Mouse (Mus musculus): ENCODE results near the gene Wt1. TPM values are rescaled to one million over a fixed set of nuclear protein-coding genes. Genes with fewer than 3 reads are reported as not detected.

Gene Wt1
- polyA plus RNA-seq, 1 experiment = 1.4 TPM

- no peak overlapping the region for H3K4me3 ChIP-seq (replicated peaks; ENCODE audit: control insufficient read depth, low read depth, low read length)
- H3K4me1 ChIP-seq (ENCODE audit: control insufficient read depth, insufficient read depth, low read length) = no peaks in the 10 kb centered on the region
- 82% methylated on average over 5 of the region's 5 CpGs for WGBS
Observed at GRCm38 (mm10) chr2:105090991-105091390, 35.3 kb upstream of the Wt1 start.

GRCm38 (mm10) chr2:105091718-105092117 is 34.6 kb upstream of the Wt1 start, which contains the start of gene Gm11060:
Gene Gm11060 (plus strand): TSS chr2:105092018.
- Histone ChIP-seq H3K27ac (ENCODE audit: control insufficient read depth, insufficient read depth, low read depth, low read length, poor library complexity) (no peak within 1 kb of the TSS), H3K4me3 (replicated peaks; ENCODE audit: control insufficient read depth, low read depth, low read length) (no peak within 1 kb of the TSS), H3K4me1 (ENCODE audit: control insufficient read depth, insufficient read depth, low read length) (no peaks in the 10 kb centered on the region)
- 67% methylated on average over 2 of the region's 2 CpGs for WGBS
- TF ChIP-seq CTCF (IDR thresholded peaks at IDR 0.05; ENCODE audit: control insufficient read depth, insufficient read depth, low read length) (no peak), POLR2A (IDR thresholded peaks at IDR 0.05; ENCODE audit: borderline replicate concordance, control insufficient read depth, low read depth, low read length) (no peak)

More at GRCm38 (mm10) chr2:105090991-105091390, 35.3 kb upstream of the Wt1 start:
- no peak overlapping the region for H3K27ac ChIP-seq (ENCODE audit: control insufficient read depth, insufficient read depth, low read depth, low read length, poor library complexity)
- no peak for TF ChIP-seq CTCF (IDR thresholded peaks at IDR 0.05; ENCODE audit: control insufficient read depth, insufficient read depth, low read length)
- TF ChIP-seq POLR2A (IDR thresholded peaks at IDR 0.05; ENCODE audit: borderline replicate concordance, control insufficient read depth, low read depth, low read length) = no peak

- Histone ChIP-seq H3K4me3 (replicated peaks; ENCODE audit: control insufficient read depth, low read depth, low read length) (no peak overlapping the region), H3K4me1 (ENCODE audit: control insufficient read depth, insufficient read depth, low read length) (no peaks in the 10 kb centered on the region), H3K27ac (ENCODE audit: control insufficient read depth, insufficient read depth, low read depth, low read length, poor library complexity) (no peak overlapping the region)
- TF ChIP-seq CTCF (IDR thresholded peaks at IDR 0.05; ENCODE audit: control insufficient read depth, insufficient read depth, low read length) = no peak
- TF ChIP-seq POLR2A (IDR thresholded peaks at IDR 0.05; ENCODE audit: borderline replicate concordance, control insufficient read depth, low read depth, low read length) = no peak
- WGBS = 86% methylated on average over 22 of the region's 22 CpGs
Observed at GRCm38 (mm10) chr2:105097294-105097953, 28.9 kb upstream of the Wt1 start.

DNA sequence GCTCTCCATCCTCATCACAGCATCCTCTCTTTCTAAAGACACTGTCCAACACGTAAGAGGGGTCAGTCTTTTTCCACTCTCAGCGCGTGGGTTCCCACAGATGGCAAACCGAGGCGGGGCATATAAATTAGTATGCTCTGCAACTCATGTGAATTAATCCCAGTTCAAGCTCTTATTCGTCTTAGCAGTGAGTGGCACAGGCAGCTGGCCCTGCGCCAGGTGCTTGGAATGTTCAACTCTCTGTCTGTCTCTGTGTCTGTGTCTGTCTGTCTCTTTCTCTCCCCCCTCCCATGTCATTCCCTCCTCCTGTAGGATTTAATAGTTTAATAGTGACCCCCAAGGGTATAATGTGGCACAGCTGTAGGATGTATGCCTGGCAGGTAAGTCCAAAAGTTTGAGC is 26.9 kb upstream of the Wt1 start:
- no peaks in the 10 kb centered on the region for H3K4me1 ChIP-seq (ENCODE audit: control insufficient read depth, insufficient read depth, low read length)
- 77% methylated on average over 7 of the region's 7 CpGs for WGBS
- TF ChIP-seq CTCF (IDR thresholded peaks at IDR 0.05; ENCODE audit: control insufficient read depth, insufficient read depth, low read length) (no peak), POLR2A (IDR thresholded peaks at IDR 0.05; ENCODE audit: borderline replicate concordance, control insufficient read depth, low read depth, low read length) (no peak)

DNA sequence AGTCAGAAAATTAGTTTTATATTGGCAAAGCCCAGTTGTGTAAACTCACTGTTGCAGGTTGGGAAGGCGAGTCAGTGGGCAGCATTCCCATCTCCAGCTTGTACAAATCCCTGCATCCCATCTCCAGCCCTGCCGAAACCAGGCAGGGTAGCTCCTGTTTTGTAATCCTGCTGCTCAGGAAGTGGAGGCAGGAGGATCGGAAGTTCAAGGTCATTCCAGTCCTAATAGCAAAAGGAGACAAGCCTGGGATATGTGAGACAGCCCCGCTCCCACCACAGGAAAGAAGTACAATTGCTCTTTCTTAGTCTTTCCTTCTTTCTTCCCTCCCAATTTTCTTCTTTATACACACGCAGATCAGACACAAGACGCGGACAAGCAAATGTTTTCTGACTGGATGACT is 25.8 kb upstream of the Wt1 start:
- H3K27ac ChIP-seq (ENCODE audit: control insufficient read depth, insufficient read depth, low read depth, low read length, poor library complexity) = no peak overlapping the region
- WGBS = 63% methylated on average over 7 of the region's 7 CpGs
- H3K4me3 ChIP-seq (replicated peaks; ENCODE audit: control insufficient read depth, low read depth, low read length) = no peak overlapping the region
- no peak for TF ChIP-seq CTCF (IDR thresholded peaks at IDR 0.05; ENCODE audit: control insufficient read depth, insufficient read depth, low read length)
- no peak for TF ChIP-seq POLR2A (IDR thresholded peaks at IDR 0.05; ENCODE audit: borderline replicate concordance, control insufficient read depth, low read depth, low read length)
- no peaks in the 10 kb centered on the region for H3K4me1 ChIP-seq (ENCODE audit: control insufficient read depth, insufficient read depth, low read length)

More for the DNA sequence above, 26.9 kb upstream of the Wt1 start:
- Histone ChIP-seq H3K4me3 (replicated peaks; ENCODE audit: control insufficient read depth, low read depth, low read length) (no peak overlapping the region), H3K27ac (ENCODE audit: control insufficient read depth, insufficient read depth, low read depth, low read length, poor library complexity) (no peak overlapping the region)

GRCm38 (mm10) chr2:105108703-105109158 is 17.6 kb upstream of the Wt1 start:
- Histone ChIP-seq H3K4me1 (ENCODE audit: control insufficient read depth, insufficient read depth, low read length) (no peaks in the 10 kb centered on the region), H3K27ac (ENCODE audit: control insufficient read depth, insufficient read depth, low read depth, low read length, poor library complexity) (no peak overlapping the region), H3K4me3 (replicated peaks; ENCODE audit: control insufficient read depth, low read depth, low read length) (no peak overlapping the region)
- TF ChIP-seq POLR2A (IDR thresholded peaks at IDR 0.05; ENCODE audit: borderline replicate concordance, control insufficient read depth, low read depth, low read length) = no peak
- TF ChIP-seq CTCF (IDR thresholded peaks at IDR 0.05; ENCODE audit: control insufficient read depth, insufficient read depth, low read length) = no peak
- WGBS = 46% methylated on average over 6 of the region's 6 CpGs

- no peak for TF ChIP-seq CTCF (IDR thresholded peaks at IDR 0.05; ENCODE audit: control insufficient read depth, insufficient read depth, low read length)
- no peak for TF ChIP-seq POLR2A (IDR thresholded peaks at IDR 0.05; ENCODE audit: borderline replicate concordance, control insufficient read depth, low read depth, low read length)
- no peak overlapping the region for H3K4me3 ChIP-seq (replicated peaks; ENCODE audit: control insufficient read depth, low read depth, low read length)
- H3K4me1 ChIP-seq (ENCODE audit: control insufficient read depth, insufficient read depth, low read length) = no peaks in the 10 kb centered on the region
- WGBS = 21% methylated on average over 9 of the region's 9 CpGs
- no peak overlapping the region for H3K27ac ChIP-seq (ENCODE audit: control insufficient read depth, insufficient read depth, low read depth, low read length, poor library complexity)
Observed at GRCm38 (mm10) chr2:105114074-105114473, 12.3 kb upstream of the Wt1 start.

GRCm38 (mm10) chr2:105117669-105118068 is 8.7 kb upstream of the Wt1 start:
- 56% methylated on average over 8 of the region's 8 CpGs for WGBS
- H3K4me1 ChIP-seq (ENCODE audit: control insufficient read depth, insufficient read depth, low read length) = no peaks in the 10 kb centered on the region
- H3K27ac ChIP-seq (ENCODE audit: control insufficient read depth, insufficient read depth, low read depth, low read length, poor library complexity) = no peak overlapping the region
- H3K4me3 ChIP-seq (replicated peaks; ENCODE audit: control insufficient read depth, low read depth, low read length) = no peak overlapping the region
- no peak for TF ChIP-seq CTCF (IDR thresholded peaks at IDR 0.05; ENCODE audit: control insufficient read depth, insufficient read depth, low read length)
- TF ChIP-seq POLR2A (IDR thresholded peaks at IDR 0.05; ENCODE audit: borderline replicate concordance, control insufficient read depth, low read depth, low read length) = no peak
